Mouse (Mus musculus) small intestine, adult 2 months (tissue): Measurements from ENCODE around the gene Rpgrip1l. TPM values are rescaled to one million over a fixed set of nuclear protein-coding genes. Genes with fewer than 3 reads are reported as not detected.

Source experiments
- H3K27ac ChIP-seq: fragments of 200-500 bp; 2 replicates; pipeline ENCODE4 v1.5.1; 2012; ENCODE audit warnings: low read depth, low read length, control low read depth, inconsistent platforms; ENCODE audit not compliant: insufficient read depth
- H3K27me3 ChIP-seq: fragments of 200-500 bp; 2 replicates; pipeline ENCODE4 v1.6.1; 2012; ENCODE audit warnings: mild to moderate bottlenecking, moderate library complexity, low read length, inconsistent platforms; ENCODE audit not compliant: control insufficient read depth, insufficient read depth
- H3K36me3 ChIP-seq: fragments of 200-500 bp; 2 replicates; pipeline ENCODE4 v1.6.1; 2012; ENCODE audit warnings: mild to moderate bottlenecking, low read length, control low read depth, inconsistent platforms; ENCODE audit not compliant: control insufficient read depth, insufficient read depth
- H3K4me1 ChIP-seq: fragments of 200-500 bp; 2 replicates; pipeline ENCODE4 v1.6.1; 2012; ENCODE audit warnings: low read length, inconsistent platforms, mixed read lengths; ENCODE audit not compliant: control insufficient read depth, insufficient read depth, insufficient read length
- H3K4me3 ChIP-seq: fragments of 200-500 bp; 2 replicates; pipeline ENCODE4 v1.5.1; 2012; ENCODE audit warnings: low read depth, mild to moderate bottlenecking, control low read depth, inconsistent platforms, low read length, moderate library complexity
- CTCF ChIP-seq: fragments of 200-500 bp; IDR thresholded peaks from 2 replicates; pipeline ENCODE4 v1.5.1; 2012; ENCODE audit warnings: low read depth, mild to moderate bottlenecking, control low read depth, inconsistent platforms, low read length, moderate library complexity, mixed read lengths; ENCODE audit not compliant: insufficient replicate concordance, insufficient read length; ENCODE audit errors: extremely low read depth
- POLR2A ChIP-seq: fragments of 200-500 bp; IDR thresholded peaks from 2 replicates; pipeline ENCODE4 v1.6.1; 2012; ENCODE audit warnings: low read depth, mild to moderate bottlenecking, control low read depth, inconsistent platforms, low read length, moderate library complexity
- WGBS: fragments of 180-500 bp; shearing (Covaris S2); methylation state at CpG from one replicate; pipeline ENCODE4 v1.1.7; 2018; 5-methylcytosine and 5-hydroxymethylcytosine counted together
- polyA plus RNA-seq: library from polyadenylated mRNA; depleted of rRNA; stranded (reverse); fragments of >200 nt; gene quantifications from 2 replicates; pipeline ENCODE4 v1.2.3, GENCODE M21; 2012; rRNA removed

Gene Rpgrip1l
- polyA plus RNA-seq: 0.08 and 0.70 TPM in 2 replicates

- Histone ChIP-seq H3K27me3 (no peaks in the 10 kb centered on the region), H3K36me3 (no peaks in the 10 kb centered on the region), H3K4me3 (peak within 1 kb of the TSS; percentile 72), H3K4me1 (peaks cover 2% of the 10 kb centered on the region), H3K27ac (no peak within 1 kb of the TSS)
- WGBS: under 1% methylated on average over 59 of the region's 59 CpGs
- TF ChIP-seq CTCF (no peak), POLR2A (peak; percentile 28)
These were observed at the start of gene Rpgrip1l, which contains the start of gene Fto for GRCm38 (mm10) chr8:91312835-91313832. Gene Rpgrip1l (minus strand): TSS chr8:91313262. Gene Fto (plus strand): TSS chr8:91313525.

DNA sequence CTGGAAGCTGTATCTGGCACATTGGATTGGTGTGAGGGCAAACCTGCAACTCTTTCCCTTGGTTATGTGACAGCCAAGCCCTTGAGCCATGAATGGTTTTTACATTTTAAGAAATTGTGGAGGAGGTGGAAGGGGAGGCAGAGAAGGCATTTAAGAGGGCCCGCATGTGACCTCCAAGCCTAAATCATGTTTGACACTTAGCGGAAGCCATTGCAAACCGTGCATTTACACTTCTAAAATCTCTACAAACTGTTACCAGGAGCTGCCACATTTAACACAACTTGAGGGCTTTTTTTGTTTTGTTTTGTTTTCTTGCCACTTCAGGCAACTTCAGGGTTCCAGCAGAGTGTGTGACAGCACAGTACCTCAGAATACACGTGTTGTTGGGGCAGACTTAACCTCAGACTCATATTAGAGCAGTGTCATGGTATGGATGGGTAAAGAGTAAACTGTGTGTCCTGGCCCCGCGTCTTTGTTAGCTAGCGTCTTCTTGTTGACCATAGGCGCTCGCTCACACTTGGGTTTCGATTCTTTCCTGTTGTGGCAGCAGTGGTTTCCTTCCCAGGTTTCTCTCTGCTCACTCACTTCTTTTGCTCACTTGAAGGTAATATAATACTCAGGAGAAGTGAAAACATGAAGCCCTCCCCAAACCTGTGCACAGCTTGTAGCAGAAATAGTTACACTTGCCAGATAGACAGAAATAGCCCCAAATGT lies 47.7 kb upstream of the Rpgrip1l start:
- Histone ChIP-seq H3K27me3 (no peaks in the 10 kb centered on the region), H3K4me3 (no peak overlapping the region), H3K36me3 (no peaks in the 10 kb centered on the region), H3K27ac (no peak overlapping the region), H3K4me1 (no peaks in the 10 kb centered on the region)
- TF ChIP-seq POLR2A (no peak), CTCF (no peak)
- 84% methylated on average over 10 of the region's 10 CpGs for WGBS

- H3K4me3 ChIP-seq: no peak overlapping the region
- TF ChIP-seq POLR2A: no peak
- TF ChIP-seq CTCF: no peak
- H3K36me3 ChIP-seq: no peaks in the 10 kb centered on the region
- H3K4me1 ChIP-seq: no peaks in the 10 kb centered on the region; the same call in 1 of the 2 replicates
- 89% methylated on average over 9 of the region's 9 CpGs for WGBS
- H3K27ac ChIP-seq: no peak overlapping the region
- H3K27me3 ChIP-seq: no peaks in the 10 kb centered on the region
These were observed 46.4 kb upstream of the Rpgrip1l start for GRCm38 (mm10) chr8:91359511-91359910.

- Histone ChIP-seq H3K27me3 (no peaks in the 10 kb centered on the region), H3K27ac (no peak overlapping the region), H3K36me3 (no peaks in the 10 kb centered on the region), H3K4me1 (no peaks in the 10 kb centered on the region; the same call in 1 of the 2 replicates), H3K4me3 (no peak overlapping the region)
- 90% methylated on average over 5 of the region's 5 CpGs for WGBS
- no peak for TF ChIP-seq POLR2A
- TF ChIP-seq CTCF: no peak
These were observed 45.0 kb upstream of the Rpgrip1l start for GRCm38 (mm10) chr8:91358016-91358415.

- no peak for TF ChIP-seq POLR2A
- TF ChIP-seq CTCF: no peak
- Histone ChIP-seq H3K4me1 (no peaks in the 10 kb centered on the region; the same call in 1 of the 2 replicates), H3K36me3 (no peaks in the 10 kb centered on the region), H3K27me3 (no peaks in the 10 kb centered on the region), H3K27ac (no peak overlapping the region), H3K4me3 (no peak overlapping the region)
- WGBS: 85% methylated on average over 4 of the region's 4 CpGs
These were observed 44.5 kb upstream of the Rpgrip1l start for GRCm38 (mm10) chr8:91357493-91358014.

DNA sequence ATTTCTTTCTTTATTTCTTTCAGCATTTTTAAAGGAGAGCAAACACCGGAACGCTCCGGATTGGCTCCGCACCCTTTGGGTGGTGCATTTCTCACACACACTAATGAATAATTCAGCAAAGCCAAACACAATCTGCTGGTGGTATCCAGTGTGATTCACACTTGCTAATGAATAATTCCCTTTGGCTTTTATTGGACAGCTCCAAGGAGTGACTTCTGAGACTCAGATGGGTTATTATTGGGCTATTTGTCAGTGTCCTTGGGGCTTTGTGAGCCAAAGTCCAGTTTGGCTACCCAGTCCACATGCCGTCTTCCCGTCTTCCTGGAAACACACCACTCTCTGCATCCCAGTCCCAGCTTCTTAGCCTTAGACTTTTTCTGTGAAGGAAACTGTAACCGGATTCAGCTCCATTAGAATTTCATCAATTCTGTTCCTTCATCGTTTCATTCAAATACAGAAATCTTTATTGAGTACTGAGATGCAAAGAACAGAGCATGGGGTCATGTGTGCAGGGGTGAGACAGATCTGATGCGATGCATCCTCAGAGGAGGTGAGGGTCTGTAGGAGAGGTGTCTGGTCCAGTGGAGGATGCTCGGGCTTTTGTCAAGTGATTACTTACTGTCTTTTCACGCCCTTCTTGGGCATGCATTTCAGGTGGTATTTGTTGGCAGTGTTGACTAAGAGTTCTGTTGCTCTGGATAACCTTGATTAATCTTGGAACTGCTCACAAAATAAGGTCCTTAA lies 43.1 kb upstream of the Rpgrip1l start:
- Histone ChIP-seq H3K36me3 (no peaks in the 10 kb centered on the region), H3K4me1 (no peaks in the 10 kb centered on the region; the same call in 1 of the 2 replicates), H3K4me3 (no peak overlapping the region), H3K27ac (no peak overlapping the region), H3K27me3 (no peaks in the 10 kb centered on the region)
- no peak for TF ChIP-seq CTCF
- no peak for TF ChIP-seq POLR2A
- 88% methylated on average over 11 of the region's 11 CpGs for WGBS
